Mouse (Mus musculus): ENCODE results near the gene Zfp9.

Zfp9 gene

DNA sequence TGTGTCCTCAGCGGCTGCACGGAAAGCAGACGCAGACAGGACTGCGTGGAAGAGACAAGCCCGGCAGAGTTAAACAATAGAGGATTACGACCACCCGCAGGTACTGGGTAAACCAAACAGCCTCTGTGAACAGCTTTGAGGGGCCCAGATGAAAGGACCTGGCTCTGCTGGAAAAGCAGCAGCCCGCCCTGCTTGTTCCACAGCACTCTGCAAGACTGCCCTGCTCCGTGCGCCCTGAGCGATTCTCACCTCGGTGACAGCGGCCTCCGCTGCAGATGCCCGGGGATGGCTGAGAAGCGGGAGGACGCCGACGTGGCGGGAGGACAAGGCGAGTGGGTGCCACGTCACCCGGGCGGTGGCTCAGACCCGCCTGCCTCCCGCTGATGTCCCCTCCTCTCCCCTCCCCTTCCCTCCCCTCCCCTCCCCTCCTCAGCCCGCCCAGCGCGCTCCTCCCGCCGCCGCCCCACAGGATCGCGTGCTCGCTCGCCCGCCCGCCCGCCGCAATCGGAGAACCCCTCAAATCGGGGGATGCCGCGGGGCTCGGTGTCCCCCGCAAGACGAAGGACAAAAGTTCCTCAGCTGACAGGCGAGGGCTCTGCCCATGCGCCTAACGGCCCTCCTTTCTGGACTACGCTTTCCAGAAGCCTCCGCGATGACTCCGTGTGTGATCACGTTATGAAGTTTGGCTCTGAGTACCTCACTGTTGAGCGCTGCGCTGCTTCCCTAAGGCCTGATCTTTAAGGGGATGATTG, at the start of gene Zfp9:
Gene Zfp9 (minus strand): TSS at position 364 of the 752 bp plus-strand sequence.
- peak; percentile 88 for DNase-seq (ENCODE audit: low read depth, low spot score)

DNA sequence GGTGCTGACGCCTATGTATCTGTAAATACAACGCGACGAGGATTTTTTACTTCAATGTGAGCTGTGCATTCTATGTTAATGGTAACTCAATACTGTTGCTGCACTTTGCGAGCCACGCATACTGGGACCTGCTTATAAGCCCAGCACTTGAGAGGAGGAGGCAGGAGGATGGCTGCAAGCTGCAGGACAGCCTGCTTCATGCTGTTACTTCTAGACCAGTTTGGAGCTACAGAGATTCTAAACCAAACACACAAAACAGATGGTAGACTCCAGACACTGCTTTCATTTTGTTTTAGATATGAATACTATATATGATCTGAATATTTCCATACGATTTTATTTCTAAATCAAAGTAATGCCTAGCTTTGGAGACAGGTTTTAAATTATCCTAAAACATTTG, 41.5 kb upstream of the Zfp9 start:
- peak; percentile 6 for DNase-seq (ENCODE audit: low read depth, low spot score)

DNA sequence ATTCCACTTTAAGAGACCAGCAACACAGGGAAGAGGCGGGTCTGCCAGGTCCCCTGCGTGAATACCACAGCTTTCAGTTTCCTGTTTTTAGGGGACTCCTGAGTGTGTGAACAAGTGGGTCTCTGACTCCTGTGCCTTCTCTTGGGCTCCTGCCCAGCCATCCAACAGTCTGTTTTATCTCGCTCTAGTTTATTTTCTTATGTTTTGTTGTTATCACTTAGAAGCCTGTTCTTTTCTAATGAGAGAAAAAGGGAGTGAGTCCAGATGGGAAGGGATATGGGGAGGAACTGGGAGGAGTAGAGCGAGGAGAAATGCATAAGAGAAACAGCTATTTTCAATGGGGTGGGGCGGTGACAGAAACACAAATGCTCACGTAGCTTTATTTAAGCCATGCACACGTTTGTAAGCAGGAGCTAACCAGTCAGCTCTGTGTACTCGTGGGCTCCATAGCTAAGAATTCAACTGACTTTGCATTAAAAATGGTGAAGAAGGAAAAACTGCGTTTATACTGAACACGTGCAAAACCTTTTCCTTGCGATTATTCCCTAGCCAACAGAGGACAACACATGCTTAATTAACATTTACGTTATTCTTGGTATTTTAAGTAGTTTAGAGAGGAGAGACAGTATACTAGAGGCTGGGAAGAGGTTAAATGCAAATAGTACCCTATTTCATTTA, 34.4 kb upstream of the Zfp9 start:
- DNase-seq (ENCODE audit: low read depth, low spot score), result no peak

GRCm38 (mm10) chr6:118499010-118499409, 19.9 kb upstream of the Zfp9 start:
- no peak for DNase-seq (ENCODE audit: low read depth, low spot score)

- DNase-seq (ENCODE audit: low read depth, low spot score), result no peak
These were observed 3.0 kb upstream of the Zfp9 start for GRCm38 (mm10) chr6:118482125-118482524.

- DNase-seq (ENCODE audit: low read depth, low spot score), result no peak
These were observed 990 bp downstream of the Zfp9 start for GRCm38 (mm10) chr6:118477875-118478785.

DNA sequence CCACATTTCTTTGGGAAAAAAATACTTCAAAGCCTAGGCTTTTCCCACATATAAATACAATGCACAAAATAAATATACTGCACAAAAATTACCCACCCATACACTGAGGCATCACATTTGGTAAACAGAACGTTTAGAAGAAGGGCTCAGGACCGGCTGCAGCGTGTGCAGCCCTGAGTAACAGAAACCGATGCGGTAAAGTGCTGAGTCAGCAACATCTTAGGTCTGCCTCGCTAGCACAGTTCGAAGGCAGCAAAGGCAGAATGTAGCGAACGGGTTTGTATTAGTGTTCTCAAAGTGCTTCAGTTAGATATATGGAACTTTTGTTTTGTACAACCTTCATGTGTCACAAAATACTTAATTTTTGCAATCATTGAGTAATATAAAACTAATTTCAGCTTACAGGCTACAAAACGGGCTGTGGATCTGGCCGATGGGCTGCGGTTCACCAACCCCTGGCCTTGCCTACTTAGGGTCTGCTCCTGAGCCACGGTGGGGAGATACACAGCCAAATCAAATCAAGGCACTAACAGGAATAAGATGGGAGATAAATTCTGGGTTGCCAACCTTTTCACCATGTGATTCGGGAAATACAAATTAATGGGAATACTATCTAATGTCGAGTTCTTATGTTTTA, 16.9 kb downstream of the Zfp9 start:
- no peak for DNase-seq (ENCODE audit: low read depth, low spot score)

DNA sequence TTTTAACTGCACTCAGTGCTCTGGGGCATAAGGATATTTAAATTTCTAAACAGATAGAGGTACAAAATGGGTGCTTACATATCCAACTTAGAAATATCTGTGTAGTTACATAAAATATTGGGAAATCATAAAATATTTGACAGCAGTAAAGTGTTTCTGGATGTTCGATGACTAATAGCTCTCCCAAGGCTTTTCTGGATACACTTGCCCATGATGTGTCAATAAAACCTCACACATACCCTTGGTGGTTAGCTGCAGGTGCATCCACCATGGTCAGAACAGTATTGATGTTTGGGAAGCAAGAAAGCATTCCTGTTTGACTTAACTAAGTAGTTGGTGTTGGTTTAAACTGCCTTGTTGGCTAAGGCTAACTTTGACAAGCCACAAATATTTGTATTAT, 21.4 kb downstream of the Zfp9 start:
- no peak for DNase-seq (ENCODE audit: low read depth, low spot score)

DNA sequence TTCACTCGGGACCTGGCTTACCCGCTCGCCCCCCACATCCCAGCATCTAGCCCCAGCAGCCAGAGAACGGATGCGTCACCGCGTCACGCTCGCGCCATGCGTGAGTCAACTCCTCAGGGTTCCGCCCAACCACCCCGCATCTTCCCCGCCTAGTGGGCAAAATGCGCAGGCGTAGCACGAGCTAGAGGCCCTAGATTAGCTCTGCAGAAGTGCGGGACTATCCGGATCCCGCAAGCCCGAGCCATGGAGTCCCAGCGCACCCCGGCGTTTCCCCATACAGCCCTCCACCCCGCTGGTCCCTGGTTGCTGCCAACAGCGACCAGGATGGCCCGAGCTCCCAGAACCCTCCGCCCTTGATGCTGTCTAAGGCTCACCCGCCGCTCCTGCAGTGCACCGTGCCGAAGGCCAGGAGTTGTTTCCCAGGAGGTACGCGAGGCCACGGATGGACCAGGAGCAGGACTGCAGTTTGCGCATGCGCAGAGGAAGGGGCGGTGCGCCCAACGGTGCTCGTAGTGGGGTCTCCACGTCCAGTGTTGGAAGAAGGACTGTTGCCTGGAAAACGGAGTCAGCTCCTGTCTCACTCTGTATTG, 24.0 kb downstream of the Zfp9 start, which contains the start of gene Zfp248:
Gene Zfp248 (minus strand): TSS at position 487 of the 590 bp plus-strand sequence.
- peak; percentile 94 for DNase-seq (ENCODE audit: low read depth, low spot score)

DNA sequence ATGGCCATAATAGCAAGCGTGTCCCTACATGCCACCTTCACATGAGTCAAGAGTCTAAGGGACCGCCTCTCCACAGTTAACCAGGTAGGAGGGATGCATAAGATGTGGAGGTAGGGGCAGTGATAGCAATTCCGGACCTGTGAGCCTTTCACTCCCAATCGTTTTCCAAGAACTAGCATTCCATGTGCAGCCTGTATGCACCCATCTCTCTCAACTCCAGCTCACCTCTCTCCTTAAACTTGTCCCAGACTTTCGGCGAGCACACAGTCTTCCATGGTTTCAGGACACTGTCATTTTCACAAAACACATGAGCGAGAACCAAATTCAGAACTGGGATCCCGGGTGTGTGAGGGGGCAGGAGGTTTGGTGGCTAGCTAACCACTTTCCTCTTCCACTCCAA, 24.7 kb downstream of the Zfp9 start:
- DNase-seq (ENCODE audit: low read depth, low spot score), result peak; percentile 12

DNA sequence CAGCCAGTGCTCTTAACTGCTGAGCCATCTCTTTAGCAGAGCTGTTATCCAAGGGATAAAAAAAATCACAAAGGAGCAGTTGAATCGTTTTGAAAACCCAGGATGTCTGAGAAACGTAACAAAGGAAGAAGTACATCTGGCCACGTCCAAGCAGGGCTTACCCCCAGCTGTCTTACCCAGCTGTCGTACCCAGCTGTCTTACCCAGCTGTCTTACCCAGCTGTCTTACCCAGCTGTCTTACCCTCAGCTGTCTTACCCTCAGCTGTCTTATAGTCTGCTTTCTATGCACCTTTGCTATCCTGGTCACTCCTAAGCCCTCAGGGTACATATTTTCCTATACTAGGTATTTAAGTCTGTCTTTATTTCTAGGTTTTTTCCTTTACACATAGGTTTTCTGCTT, 47.6 kb downstream of the Zfp9 start:
- no peak for DNase-seq (ENCODE audit: low read depth, low spot score)

- no peak for DNase-seq (ENCODE audit: low read depth, low spot score)
These were observed 52.5 kb downstream of the Zfp9 start for GRCm38 (mm10) chr6:118426666-118427065.

DNA sequence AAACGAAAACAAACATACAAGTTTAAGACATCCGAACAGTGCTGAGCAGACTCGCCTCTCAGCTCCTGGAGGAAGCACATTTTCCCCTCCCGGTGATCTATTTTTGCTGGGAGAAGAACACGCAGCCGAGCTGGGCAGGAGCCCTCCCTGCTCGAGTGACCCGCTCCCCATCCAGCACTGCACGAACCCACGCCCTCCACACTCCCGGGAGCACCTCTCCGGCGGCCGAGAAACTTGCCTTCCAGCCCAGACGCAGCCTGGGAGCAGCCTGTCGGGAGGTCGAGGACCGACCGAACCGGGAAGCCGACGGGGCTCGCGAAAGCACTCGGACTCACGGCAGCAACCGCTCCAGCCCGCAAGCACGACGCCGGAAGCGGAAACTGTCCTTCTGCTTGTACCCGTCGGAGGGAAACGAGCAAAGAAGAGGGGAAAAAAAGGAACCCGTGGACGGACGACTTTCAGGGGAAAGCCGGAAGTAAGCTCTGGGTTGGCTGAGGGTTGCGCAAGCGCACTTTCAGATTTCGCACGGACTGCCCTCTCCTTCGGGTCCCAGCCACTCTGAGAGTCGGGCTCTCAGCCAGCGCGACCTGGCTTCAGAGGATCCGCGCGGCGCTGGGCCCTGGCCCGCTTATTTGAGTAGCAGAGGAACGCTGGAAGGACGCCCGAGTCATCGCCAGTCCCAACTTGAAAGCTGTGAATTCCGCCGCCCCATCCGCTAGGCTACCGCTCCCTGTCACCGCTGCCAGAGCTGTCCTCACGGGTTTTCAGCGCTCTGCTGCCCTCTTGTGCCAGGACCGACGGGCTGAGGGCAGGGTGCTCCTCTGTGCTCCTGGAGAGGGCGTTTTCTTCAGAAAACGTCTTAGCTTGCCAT, 59.8 kb downstream of the Zfp9 start, which contains the start of gene Bms1:
Gene Bms1 (minus strand): TSS at position 425 of the 871 bp plus-strand sequence.
- DNase-seq (ENCODE audit: low read depth, low spot score), result peak; percentile 99
